Mouse (Mus musculus): ENCODE measurements around the gene Gm648.
"Not testable (repeated sequence)": the region's sequence is repeated elsewhere in the genome, so short reads cannot be mapped to it uniquely, and the experiment has no call there.

Gm648 gene

DNA sequence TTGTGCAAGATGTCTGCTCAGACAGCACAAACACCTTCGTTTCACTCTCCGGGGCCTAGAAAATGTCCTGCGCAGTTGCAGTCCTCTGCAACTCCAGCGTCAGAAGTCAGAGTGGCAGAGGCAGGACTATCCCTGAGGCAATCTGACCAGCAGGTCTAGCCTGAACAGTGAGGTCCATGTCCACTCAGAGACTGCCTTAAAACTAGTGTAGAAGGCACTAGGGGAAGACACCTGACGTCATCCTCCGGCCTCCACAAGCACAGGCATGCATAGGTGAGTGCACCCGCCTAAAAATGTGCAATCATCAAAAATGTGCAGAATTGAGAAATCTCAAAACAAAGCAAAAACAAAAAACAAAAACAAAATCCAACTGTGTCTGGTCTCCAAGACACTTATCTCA lies at the start of gene Gm648:
Gene Gm648, minus strand, starts transcription at position 101 of the 400 bp plus-strand sequence.
- DNase-seq (ENCODE audit: low spot score), result no peak

DNA sequence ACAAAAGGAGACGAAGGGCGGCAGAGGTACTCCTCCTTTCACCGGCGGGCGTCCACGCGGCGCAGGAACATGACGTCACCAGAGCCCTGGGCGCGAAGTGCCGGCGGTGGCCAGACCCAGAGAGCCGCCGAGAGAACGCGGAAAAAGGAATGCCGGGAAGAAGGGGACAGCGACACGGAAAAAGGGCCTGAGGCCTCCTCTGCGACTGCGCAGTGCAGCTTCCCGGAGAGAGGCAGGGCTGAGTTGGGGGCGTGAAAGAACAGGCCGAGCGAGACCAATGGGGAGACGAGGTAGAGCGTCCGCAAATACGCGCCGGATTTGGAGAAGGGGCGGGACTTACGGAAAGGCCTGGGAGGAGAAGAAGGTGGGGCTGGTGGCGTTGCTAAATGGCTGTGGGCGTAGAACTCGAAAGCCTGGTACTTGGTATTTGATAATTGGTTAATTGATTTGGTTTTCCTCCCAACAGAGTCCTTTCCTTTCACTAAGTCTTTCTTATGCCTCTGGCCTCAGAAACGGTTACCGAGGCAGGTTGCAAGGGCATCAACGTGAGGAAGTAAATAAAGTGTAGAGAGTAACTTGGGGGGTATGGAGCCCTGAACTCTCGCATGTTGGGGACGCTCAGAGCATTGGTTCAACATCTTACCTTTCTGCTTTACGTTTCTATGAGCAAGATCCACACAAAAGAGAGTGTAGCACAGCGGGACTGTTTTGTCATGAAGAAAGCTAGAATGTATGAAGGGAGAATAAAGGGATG lies 48.7 kb upstream of the Gm648 start, which contains the start of gene Mmgt1:
Gene Mmgt1, minus strand, starts transcription at position 183 of the 754 bp plus-strand sequence.
- DNase-seq (ENCODE audit: low spot score), result peak; percentile 76

DNA sequence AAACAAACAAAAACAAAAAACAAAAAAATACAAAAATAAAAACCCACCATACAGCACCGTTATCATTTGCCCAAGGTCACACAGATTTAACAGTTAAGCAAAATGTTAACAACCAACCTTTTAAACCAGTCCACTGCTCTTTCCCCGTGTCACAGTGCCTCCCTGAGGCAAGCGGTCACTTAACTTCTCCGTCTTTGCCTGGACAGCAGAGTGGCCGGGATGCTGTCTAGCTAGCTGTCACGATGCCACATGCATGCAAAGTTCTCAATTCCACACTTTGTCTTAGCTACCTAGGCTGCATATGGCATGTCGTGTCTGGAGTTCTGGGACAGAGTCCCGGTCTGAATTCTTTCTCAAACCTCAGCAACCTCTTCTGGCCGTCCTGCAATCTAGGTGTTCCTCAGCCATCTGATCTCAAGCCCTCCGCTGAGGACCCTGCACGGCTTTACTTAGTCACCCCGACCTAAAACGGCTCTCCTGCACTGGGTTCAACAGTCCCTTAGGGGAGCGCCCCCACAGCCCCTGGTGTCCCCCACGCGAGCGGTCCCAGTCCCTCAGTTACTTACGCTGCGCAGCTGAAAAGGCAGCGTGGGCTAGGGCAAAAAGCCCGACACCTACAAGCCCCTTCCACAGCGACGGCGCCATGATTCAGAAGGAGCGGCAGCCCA lies 47.9 kb upstream of the Gm648 start:
- no peak for DNase-seq (ENCODE audit: low spot score)

DNA sequence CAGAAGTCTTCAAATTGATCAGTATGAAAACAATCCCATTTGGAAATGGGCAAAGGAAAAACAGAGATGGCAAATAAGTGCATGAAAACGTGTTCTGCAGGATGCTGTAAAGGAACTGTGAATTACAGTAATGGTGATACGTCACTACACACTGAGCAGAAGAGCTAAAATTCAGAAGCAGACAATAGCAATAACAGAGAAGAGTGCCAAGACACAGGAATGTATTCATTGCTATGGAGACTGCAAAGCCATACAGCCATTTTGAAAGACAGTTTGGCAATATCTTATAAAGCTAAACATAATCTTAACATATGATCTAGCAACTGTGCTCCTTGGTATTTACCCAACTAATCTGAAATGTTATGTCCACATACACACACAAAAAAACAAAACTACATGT lies 28.8 kb upstream of the Gm648 start:
- no peak for DNase-seq (ENCODE audit: low spot score)

DNA sequence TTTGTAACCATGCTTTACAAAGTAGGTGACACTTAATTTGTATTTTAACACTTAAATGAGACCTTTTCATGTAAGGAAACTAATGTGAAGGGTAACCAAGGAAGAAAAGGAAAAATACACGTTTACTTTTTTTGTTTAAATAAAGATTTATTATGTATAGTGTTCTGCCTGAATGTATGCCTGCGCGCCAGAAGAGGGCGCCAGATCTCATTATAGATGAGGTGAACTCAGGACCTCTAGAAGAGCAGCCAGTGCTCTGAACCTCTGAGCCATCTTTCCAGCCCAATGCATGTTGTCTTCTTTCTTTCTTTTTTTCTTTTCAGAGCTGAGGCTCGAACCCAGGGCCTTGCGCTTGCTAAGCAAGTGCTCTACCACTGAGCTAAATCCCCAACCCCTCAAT lies 23.1 kb upstream of the Gm648 start:
- no peak for DNase-seq (ENCODE audit: low spot score)

DNA sequence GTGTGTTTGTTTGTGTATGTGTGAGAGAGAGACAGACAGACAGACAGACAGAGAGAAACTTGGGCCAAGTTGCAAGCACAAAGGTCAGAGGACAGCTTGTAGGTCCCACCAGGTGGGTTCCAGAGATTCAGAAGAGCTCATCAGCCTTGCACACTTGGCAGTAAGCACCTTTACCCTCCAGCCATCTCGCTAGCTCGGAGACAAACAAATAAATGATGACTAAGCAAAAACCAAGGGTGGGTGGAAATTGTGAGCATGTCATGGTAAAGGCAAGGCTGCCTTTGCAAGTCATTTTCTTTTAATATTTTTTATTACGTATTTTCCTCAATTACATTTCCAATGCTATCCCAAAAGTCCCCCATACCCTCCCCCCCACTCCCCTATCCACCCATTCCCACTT lies 4.2 kb upstream of the Gm648 start:
- no peak for DNase-seq (ENCODE audit: low spot score)

DNA sequence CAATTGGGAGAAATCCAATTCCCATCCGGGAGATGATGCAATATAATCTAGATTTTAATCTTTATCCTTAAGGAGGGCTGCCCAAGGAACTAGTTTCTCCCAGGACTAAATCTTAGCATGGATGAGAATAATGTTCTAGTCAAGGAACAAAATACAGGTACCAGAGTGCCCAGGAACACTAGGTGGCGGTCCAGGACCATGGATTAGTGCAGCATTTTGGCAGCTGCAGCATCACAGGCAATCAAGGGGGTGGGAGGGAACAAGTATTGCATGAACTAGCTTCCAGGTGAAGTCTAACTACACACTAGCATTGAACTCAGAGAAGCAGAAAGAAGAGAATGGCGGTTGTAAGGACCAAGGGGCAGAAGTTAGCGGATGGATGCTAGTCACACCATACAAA lies 12.2 kb downstream of the Gm648 start:
- no peak for DNase-seq (ENCODE audit: low spot score)

DNA sequence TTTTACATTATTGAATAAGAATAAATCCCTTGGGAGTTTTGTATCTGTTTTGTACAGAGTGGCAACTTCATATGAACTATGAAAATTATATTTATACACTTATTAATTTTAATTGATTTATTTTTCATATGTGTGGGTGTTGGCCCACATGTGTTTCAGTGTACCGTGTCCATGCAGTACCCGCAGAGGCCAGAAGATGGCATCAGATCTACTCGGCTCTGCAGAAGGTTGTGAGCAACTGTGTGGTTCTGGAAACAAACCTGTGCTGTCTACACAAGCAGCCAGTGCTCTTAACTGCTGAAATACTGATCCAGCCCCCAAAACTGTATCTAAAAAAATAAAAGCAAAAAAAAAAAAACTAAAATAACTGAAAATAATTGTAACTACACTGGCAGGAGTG lies 18.1 kb downstream of the Gm648 start:
- DNase-seq (ENCODE audit: low spot score), result peak; percentile 30

DNA sequence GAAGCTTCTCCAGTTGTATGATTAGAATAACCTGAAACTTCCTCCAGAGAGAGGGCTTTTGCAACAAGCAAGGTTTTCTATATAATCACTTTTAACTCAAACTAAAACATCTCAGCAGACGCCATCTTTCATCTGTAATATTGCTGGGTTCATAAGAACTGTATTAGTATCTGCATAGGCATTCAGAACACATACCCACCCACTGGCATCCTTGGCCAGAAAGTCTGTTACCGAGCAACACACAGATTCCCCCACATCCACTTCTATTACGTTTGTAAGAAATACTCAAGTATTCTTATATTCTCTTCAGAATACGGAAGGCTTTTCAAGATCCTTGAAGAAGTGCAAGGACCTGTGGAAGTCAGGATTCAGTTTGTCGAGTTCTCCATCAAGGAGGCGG lies 25.0 kb downstream of the Gm648 start, which contains the start of gene Gm10477:
Gene Gm10477, plus strand, starts transcription at position 301 of the 400 bp plus-strand sequence.
- DNase-seq (ENCODE audit: low spot score), result not testable (repeated sequence)

DNA sequence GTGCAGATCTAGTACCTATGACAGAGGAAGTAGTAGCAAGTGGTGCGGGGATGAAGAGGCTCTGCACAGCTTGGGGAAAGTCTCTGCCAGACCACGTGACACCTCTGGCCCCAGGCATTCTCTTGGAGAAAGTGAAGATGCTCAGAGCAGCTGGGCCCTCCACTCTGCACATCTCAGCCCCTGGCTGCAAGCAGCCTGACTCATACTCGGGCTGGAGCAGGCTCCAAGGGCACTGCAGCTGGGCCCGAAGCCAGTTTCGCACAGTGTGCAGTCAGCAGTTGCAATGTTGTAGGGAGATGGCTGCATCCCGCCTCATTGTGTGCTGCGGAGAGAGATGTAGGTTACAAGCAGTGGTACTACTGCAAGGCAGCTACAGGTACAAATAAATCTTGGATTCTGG lies 52.2 kb downstream of the Gm648 start:
- no peak for DNase-seq (ENCODE audit: low spot score)

All from layer of hippocampus, adult 9-10 months (tissue).